Mouse (Mus musculus): Measurements from ENCODE around the gene Olfr571. TPM values are rescaled to one million over a fixed set of nuclear protein-coding genes. Genes with fewer than 3 reads are reported as not detected.

The Olfr571 gene
- polyA plus RNA-seq (2014; fragmentation: Nextera tagmentation; extraction: Ambion mirVana) = not detected in 2 replicates

DNA sequence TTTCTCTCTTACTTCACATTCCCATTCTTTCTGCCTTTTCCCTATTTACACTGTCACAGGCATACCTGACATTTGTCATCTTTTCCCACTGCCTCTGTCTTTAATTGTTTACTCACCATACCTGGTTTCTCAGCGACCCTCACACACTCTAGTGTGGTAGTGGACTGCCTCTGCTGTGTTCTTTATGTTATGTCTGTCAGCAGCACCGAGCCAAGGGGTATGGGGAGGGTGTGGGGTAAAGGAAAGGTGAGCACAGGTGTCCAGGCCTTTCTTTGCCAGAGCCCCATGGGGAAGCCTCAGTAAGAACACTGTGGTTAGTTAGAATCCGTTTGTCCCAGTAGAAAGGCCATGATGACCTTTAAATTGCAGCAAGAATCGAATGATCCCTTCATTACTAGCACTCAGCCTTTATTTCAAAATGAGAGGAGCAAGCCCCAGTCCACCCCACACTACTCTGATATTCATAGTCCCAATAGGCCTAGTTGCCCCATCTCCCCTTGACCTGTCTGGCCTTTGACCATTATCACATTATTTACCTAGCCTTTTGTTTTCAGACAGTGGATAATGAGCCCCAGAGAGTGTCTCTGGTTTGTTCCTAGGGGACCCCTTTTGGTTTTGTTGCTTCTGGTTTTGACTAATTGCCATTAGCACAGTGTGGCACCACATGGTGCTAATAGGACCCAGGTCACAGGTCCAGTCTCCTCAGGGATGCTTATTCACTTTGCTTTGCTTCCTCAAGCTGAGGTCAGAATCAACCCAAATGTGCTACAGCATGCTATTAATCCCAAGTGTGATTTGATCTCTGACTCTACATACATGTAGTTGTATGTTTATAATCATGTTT lies at the start of gene Olfr571:
Gene Olfr571, minus strand, starts transcription at position 505 of the 844 bp plus-strand sequence.
- no peaks in the 10 kb centered on the region for H3K9me3 ChIP-seq (ENCODE audit: control insufficient read depth, low read length)
- no peak for ATAC-seq (ENCODE audit: low FRiP score)
- H3K9ac ChIP-seq = no peak within 1 kb of the TSS
- WGBS = 66% methylated on average over 4 of the region's 4 CpGs
- no peak within 1 kb of the TSS for H3K4me3 ChIP-seq (replicated peaks; ENCODE audit: low read length)
- H3K36me3 ChIP-seq (replicated peaks; ENCODE audit: control insufficient read depth, insufficient read depth) = no peaks in the 10 kb centered on the region
- no peaks in the 10 kb centered on the region for H3K4me1 ChIP-seq (replicated peaks; ENCODE audit: control insufficient read depth, insufficient read depth, low read length)
- DNase-seq (ENCODE audit: low spot score) = no peak
- H3K27me3 ChIP-seq (ENCODE audit: control insufficient read depth, insufficient read depth, low read length) = no peaks in the 10 kb centered on the region
- H3K4me2 ChIP-seq (replicated peaks) = no peak within 1 kb of the TSS
- no peak within 1 kb of the TSS for H3K27ac ChIP-seq

DNA sequence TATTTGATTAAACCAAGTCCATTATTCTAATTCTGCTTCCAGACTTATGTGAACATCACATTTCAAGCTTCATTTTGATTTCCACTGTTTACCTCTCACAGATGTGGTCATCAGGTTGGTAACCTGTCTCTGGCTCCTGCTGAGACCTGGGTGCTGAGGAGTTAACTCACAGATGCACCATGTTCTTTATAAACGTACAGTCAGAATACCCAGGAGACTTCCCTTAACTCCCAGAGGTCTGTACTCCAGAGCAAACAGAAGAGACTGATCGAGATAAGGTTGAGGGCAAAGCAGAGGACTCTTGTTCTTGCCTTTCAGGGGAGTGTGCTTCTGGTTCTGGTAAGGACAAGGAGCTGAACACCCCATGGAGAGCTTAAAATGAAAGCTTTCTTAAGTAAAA lies 45.0 kb upstream of the Olfr571 start, which contains the start of gene Olfr576:
Gene Olfr576, plus strand, starts transcription at position 301 of the 400 bp plus-strand sequence.
- Histone ChIP-seq H3K4me1 (replicated peaks; ENCODE audit: control insufficient read depth, insufficient read depth, low read length) (no peaks in the 10 kb centered on the region), H3K27me3 (ENCODE audit: control insufficient read depth, insufficient read depth, low read length) (no peaks in the 10 kb centered on the region), H3K4me2 (replicated peaks) (no peak within 1 kb of the TSS), H3K9me3 (ENCODE audit: control insufficient read depth, low read length) (no peaks in the 10 kb centered on the region), H3K27ac (no peak within 1 kb of the TSS), H3K4me3 (replicated peaks; ENCODE audit: low read length) (no peak within 1 kb of the TSS), H3K36me3 (replicated peaks; ENCODE audit: control insufficient read depth, insufficient read depth) (no peaks in the 10 kb centered on the region), H3K9ac (no peak within 1 kb of the TSS)
- 57% methylated on average over 2 of the region's 2 CpGs for WGBS
- DNase-seq (ENCODE audit: low spot score) (no peak), ATAC-seq (ENCODE audit: low FRiP score) (no peak)

DNA sequence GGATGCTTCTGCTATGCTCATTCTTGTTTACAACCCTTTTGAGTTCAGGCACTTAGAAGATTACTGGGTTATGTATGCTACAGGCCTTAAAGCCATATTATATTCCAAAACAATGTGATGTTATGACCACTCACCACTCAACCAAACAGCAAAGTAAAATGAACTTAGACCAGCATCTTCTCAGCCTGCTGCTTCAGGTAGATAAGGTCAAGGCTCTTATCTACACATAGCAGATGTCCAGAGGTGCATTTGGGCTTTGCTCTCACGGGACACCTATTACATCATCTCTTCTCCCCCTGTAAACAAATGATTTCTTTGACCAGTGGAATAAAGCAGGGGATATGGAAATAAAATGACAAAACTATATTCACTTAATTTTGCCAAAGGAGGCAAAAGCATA lies 41.3 kb upstream of the Olfr571 start, which contains the start of gene Olfr575:
Gene Olfr575, minus strand, starts transcription at position 183 of the 400 bp plus-strand sequence.
- Histone ChIP-seq H3K4me2 (replicated peaks) (no peak within 1 kb of the TSS), H3K27ac (no peak within 1 kb of the TSS), H3K27me3 (ENCODE audit: control insufficient read depth, insufficient read depth, low read length) (no peaks in the 10 kb centered on the region), H3K4me3 (replicated peaks; ENCODE audit: low read length) (no peak within 1 kb of the TSS), H3K9me3 (ENCODE audit: control insufficient read depth, low read length) (no peaks in the 10 kb centered on the region), H3K4me1 (replicated peaks; ENCODE audit: control insufficient read depth, insufficient read depth, low read length) (no peaks in the 10 kb centered on the region), H3K9ac (no peak within 1 kb of the TSS), H3K36me3 (replicated peaks; ENCODE audit: control insufficient read depth, insufficient read depth) (no peaks in the 10 kb centered on the region)
- DNase-seq (ENCODE audit: low spot score) (no peak), ATAC-seq (ENCODE audit: low FRiP score) (no peak)
- WGBS = 73% methylated on average over 1 of the region's 1 CpGs

DNA sequence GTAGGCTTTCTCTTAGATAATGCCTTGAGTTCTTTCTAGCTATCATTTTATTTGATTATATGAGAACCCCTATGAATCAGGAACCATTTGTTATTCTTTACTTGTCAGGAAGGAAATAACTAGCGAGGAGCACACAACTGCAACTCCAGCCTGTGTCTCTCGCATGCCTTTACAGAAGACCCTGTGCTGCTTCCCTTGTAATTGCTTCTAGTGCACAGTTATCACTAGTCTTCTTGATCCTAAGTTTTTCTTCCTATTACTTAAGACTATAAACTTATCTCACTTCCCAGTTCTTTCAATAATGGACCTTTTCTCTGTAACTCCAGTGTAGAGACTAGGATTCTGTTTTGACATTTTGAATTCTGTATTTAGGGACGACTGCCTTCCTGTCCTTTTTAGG lies 40.8 kb upstream of the Olfr571 start:
- Histone ChIP-seq H3K9me3 (ENCODE audit: control insufficient read depth, low read length) (no peaks in the 10 kb centered on the region), H3K36me3 (replicated peaks; ENCODE audit: control insufficient read depth, insufficient read depth) (no peaks in the 10 kb centered on the region), H3K4me1 (replicated peaks; ENCODE audit: control insufficient read depth, insufficient read depth, low read length) (no peaks in the 10 kb centered on the region), H3K4me2 (replicated peaks) (no peak overlapping the region), H3K27ac (no peak overlapping the region), H3K4me3 (replicated peaks; ENCODE audit: low read length) (no peak overlapping the region), H3K9ac (no peak overlapping the region), H3K27me3 (ENCODE audit: control insufficient read depth, insufficient read depth, low read length) (no peaks in the 10 kb centered on the region)
- ATAC-seq (ENCODE audit: low FRiP score) = no peak
- no peak for DNase-seq (ENCODE audit: low spot score)
- 79% methylated on average over 3 of the region's 3 CpGs for WGBS

DNA sequence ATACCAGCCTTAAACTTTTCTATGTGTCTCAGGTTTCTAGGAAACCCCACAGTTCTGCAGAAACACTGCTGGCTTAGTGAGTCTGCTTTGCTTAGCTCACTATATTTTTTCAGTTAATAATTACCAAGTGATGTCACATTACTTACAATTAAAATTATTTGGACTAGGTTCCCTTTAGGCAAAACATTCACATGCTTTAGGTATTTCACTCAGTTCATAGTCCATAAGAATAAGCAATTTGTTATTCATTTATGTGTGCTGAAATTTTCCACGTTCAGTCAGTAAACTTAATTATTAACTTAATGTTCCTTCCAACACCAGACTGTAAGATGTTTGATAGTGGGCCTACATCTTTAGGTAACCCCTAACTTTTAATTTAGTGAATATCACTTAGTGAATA lies 33.4 kb upstream of the Olfr571 start:
- H3K9ac ChIP-seq = no peak overlapping the region
- H3K4me2 ChIP-seq (replicated peaks) = no peak overlapping the region
- no peak overlapping the region for H3K4me3 ChIP-seq (replicated peaks; ENCODE audit: low read length)
- no peaks in the 10 kb centered on the region for H3K9me3 ChIP-seq (ENCODE audit: control insufficient read depth, low read length)
- H3K27ac ChIP-seq = no peak overlapping the region
- no peaks in the 10 kb centered on the region for H3K4me1 ChIP-seq (replicated peaks; ENCODE audit: control insufficient read depth, insufficient read depth, low read length)
- no peaks in the 10 kb centered on the region for H3K36me3 ChIP-seq (replicated peaks; ENCODE audit: control insufficient read depth, insufficient read depth)
- ATAC-seq (ENCODE audit: low FRiP score) = no peak
- H3K27me3 ChIP-seq (ENCODE audit: control insufficient read depth, insufficient read depth, low read length) = no peaks in the 10 kb centered on the region
- 86% methylated on average over 1 of the region's 1 CpGs for WGBS
- DNase-seq (ENCODE audit: low spot score) = no peak

DNA sequence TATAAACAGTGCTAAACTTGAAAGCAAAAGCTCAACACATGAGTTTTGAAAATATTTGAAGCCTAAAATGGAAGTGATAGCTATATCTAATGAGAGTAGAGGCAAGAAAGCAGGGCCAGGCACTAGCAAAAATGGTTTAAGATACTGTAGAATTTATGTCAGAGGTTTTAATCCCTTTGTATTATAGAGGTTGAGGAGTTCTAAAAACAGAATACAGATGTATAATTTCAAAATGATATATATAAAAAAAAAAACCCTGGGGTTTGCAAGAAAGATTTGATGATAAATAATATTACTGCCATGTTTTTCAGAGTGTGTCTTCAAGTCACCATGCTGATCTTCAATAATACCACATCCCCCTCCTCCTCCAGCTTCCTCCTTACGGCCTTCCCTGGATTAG lies 30.8 kb upstream of the Olfr571 start, which contains the start of gene Olfr574:
Gene Olfr574, plus strand, starts transcription at position 301 of the 400 bp plus-strand sequence.
- Histone ChIP-seq H3K9me3 (ENCODE audit: control insufficient read depth, low read length) (no peaks in the 10 kb centered on the region), H3K36me3 (replicated peaks; ENCODE audit: control insufficient read depth, insufficient read depth) (no peaks in the 10 kb centered on the region), H3K27ac (no peak within 1 kb of the TSS), H3K4me2 (replicated peaks) (no peak within 1 kb of the TSS), H3K27me3 (ENCODE audit: control insufficient read depth, insufficient read depth, low read length) (no peaks in the 10 kb centered on the region), H3K9ac (no peak within 1 kb of the TSS), H3K4me3 (replicated peaks; ENCODE audit: low read length) (no peak within 1 kb of the TSS), H3K4me1 (replicated peaks; ENCODE audit: control insufficient read depth, insufficient read depth, low read length) (no peaks in the 10 kb centered on the region)
- ATAC-seq (ENCODE audit: low FRiP score) (no peak), DNase-seq (ENCODE audit: low spot score) (no peak)
- WGBS = 92% methylated on average over 1 of the region's 1 CpGs

DNA sequence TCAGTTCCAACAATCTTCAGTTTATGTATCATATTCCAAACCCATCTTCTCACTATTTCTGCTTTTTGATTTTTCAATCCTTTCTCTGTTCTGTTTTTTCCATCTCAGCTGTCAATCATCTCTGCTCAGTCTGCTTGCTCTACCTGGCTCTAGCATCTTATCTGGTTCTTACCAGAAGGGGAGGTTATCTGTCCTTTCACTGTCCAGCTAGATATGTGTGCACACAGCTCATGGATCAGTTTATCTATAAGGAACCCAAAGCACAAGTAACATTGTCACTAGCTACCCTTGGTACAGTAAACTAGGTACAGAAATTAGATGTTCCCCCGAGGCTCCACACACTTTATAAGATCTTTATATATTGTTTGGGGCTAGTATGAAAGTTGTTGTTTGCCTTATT lies 26.1 kb upstream of the Olfr571 start:
- no peak overlapping the region for H3K27ac ChIP-seq
- ATAC-seq (ENCODE audit: low FRiP score) (no peak), DNase-seq (ENCODE audit: low spot score) (no peak)
- H3K4me1 ChIP-seq (replicated peaks; ENCODE audit: control insufficient read depth, insufficient read depth, low read length) = no peaks in the 10 kb centered on the region
- no peak overlapping the region for H3K4me3 ChIP-seq (replicated peaks; ENCODE audit: low read length)
- 90% methylated on average over 1 of the region's 1 CpGs for WGBS
- no peak overlapping the region for H3K9ac ChIP-seq
- no peak overlapping the region for H3K4me2 ChIP-seq (replicated peaks)
- no peaks in the 10 kb centered on the region for H3K27me3 ChIP-seq (ENCODE audit: control insufficient read depth, insufficient read depth, low read length)
- no peaks in the 10 kb centered on the region for H3K9me3 ChIP-seq (ENCODE audit: control insufficient read depth, low read length)
- no peaks in the 10 kb centered on the region for H3K36me3 ChIP-seq (replicated peaks; ENCODE audit: control insufficient read depth, insufficient read depth)

DNA sequence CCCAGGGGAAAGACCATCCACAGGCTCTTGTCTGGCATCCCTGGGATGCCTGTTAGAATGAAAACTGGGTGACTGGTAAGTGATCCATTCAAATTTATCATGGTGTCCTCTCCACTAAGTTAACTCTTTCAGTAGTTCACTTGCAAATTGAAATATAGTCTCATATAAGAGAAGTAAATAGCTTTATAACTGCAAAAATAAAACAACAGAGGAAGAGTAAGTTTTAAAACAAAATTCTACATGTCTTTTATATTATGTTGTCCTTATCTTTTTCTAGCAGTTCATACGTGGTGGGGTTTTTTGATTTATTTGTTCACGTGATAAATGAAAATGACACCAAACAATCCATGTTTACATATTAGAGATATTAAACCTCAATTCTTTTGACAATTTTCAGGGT lies 25.1 kb upstream of the Olfr571 start, which contains the start of gene Olfr573-ps1:
Gene Olfr573-ps1, minus strand, starts transcription at position 101 of the 400 bp plus-strand sequence.
- 95% methylated on average over 2 of the region's 2 CpGs for WGBS
- Histone ChIP-seq H3K27me3 (ENCODE audit: control insufficient read depth, insufficient read depth, low read length) (no peaks in the 10 kb centered on the region), H3K4me2 (replicated peaks) (no peak within 1 kb of the TSS), H3K27ac (no peak within 1 kb of the TSS), H3K36me3 (replicated peaks; ENCODE audit: control insufficient read depth, insufficient read depth) (no peaks in the 10 kb centered on the region), H3K9ac (no peak within 1 kb of the TSS), H3K4me3 (replicated peaks; ENCODE audit: low read length) (no peak within 1 kb of the TSS), H3K9me3 (ENCODE audit: control insufficient read depth, low read length) (no peaks in the 10 kb centered on the region), H3K4me1 (replicated peaks; ENCODE audit: control insufficient read depth, insufficient read depth, low read length) (no peaks in the 10 kb centered on the region)
- DNase-seq (ENCODE audit: low spot score) (no peak), ATAC-seq (ENCODE audit: low FRiP score) (no peak)

DNA sequence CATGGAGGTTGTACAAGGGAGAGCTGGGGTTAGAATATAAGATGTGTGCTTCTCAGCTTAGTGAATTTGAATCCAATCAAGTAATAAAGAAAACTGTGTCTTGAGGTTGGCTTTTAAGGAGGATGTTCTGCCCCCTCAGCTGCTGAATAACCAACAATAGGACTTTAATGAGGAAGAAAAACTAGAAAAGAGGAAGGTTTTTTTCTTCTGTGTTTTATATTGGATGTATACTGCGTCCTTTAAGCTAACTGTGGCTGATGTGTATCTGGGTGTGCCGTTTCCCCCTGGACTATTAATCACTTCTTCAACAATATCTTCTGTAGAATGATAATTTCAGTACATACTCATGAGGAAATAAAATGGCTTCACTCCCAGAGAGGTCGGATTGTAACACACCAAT lies 9.8 kb upstream of the Olfr571 start:
- ATAC-seq (ENCODE audit: low FRiP score) = no peak
- H3K9ac ChIP-seq = no peak overlapping the region
- H3K9me3 ChIP-seq (ENCODE audit: control insufficient read depth, low read length) = no peaks in the 10 kb centered on the region
- no peak overlapping the region for H3K4me2 ChIP-seq (replicated peaks)
- no peaks in the 10 kb centered on the region for H3K27me3 ChIP-seq (ENCODE audit: control insufficient read depth, insufficient read depth, low read length)
- H3K27ac ChIP-seq = no peak overlapping the region
- DNase-seq (ENCODE audit: low spot score) = no peak
- 70% methylated on average over 3 of the region's 3 CpGs for WGBS
- H3K4me1 ChIP-seq (replicated peaks; ENCODE audit: control insufficient read depth, insufficient read depth, low read length) = no peaks in the 10 kb centered on the region
- H3K4me3 ChIP-seq (replicated peaks; ENCODE audit: low read length) = no peak overlapping the region
- no peaks in the 10 kb centered on the region for H3K36me3 ChIP-seq (replicated peaks; ENCODE audit: control insufficient read depth, insufficient read depth)
